Mouse (Mus musculus) cerebellum, adult 2 months (tissue): Measurements from ENCODE around the gene Hoxd4.

Experiments used
- CTCF ChIP-seq: fragments of 200-500 bp; IDR thresholded peaks from 2 replicates; pipeline ENCODE4 v1.5.1; 2011; ENCODE audit warnings: low read depth, mild to moderate bottlenecking, control low read depth, low read length, moderate library complexity, borderline replicate concordance; ENCODE audit not compliant: insufficient read depth
- POLR2A ChIP-seq: fragments of 200-500 bp; IDR thresholded peaks from 2 replicates; pipeline ENCODE4 v1.6.1; 2011; ENCODE audit warnings: low read length, control low read depth, borderline replicate concordance; ENCODE audit not compliant: insufficient read depth

DNA sequence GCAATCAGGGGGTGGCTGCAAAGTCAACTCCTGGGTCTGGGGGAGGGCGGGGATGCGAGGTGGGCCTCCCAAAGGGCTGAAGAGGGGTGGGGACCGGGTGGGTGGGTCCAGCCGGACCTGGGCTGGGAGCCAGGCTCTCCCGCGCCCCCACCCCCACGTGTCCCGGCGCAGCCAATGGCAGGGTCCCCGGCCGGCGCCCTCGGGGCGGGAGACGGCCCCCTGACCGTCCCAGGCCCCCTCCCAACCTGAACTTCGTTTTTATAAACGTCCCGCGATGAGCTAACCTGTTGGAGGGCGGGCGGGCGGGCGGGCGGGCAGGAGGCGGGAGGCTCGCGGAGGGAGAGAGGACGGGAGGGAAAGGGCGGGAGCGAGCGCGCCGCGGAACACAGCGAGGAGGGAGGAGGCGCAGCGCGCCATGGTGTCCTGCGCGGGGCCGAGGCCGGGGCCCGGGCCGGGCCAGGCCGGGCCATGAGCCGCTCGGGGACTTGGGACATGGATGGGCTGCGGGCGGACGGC is 43.8 kb upstream of the Hoxd4 start, which contains the start of gene Hoxd13:
- no peak for TF ChIP-seq POLR2A
- no peak for TF ChIP-seq CTCF
